Mouse (Mus musculus): ENCODE data around the gene Dstyk.

- TF ChIP-seq CTCF (IDR thresholded peaks at IDR 0.05; ENCODE audit: extremely low read depth, insufficient read depth, insufficient read length, insufficient replicate concordance) = no peak
- no peak for TF ChIP-seq POLR2A (IDR thresholded peaks at IDR 0.05; ENCODE audit: low read depth, low read length)
Measured at GRCm38 (mm10) chr1:132384001-132384554, 33.3 kb upstream of the Dstyk start.

Measured in spleen, adult 2 months (tissue).